Mouse (Mus musculus) CH12.LX (cell line): ENCODE results near the gene Neurl4.

Source experiments
- MAX ChIP-seq: IDR thresholded peaks from 2 replicates; pipeline ENCODE4 v1.6.1; 2011; ENCODE audit warnings: low read length, improper control_type of control experiment
- POLR2A ChIP-seq: IDR thresholded peaks from 2 replicates; pipeline ENCODE4 v1.6.1; 2011; ENCODE audit warnings: low read depth, mild to moderate bottlenecking, improper control_type of control experiment, low read length
- RAD21 ChIP-seq: IDR thresholded peaks from 2 replicates; pipeline ENCODE4 v1.6.1; 2011; ENCODE audit warnings: low read depth, mild to moderate bottlenecking, low read length, improper control_type of control experiment, moderate library complexity

DNA sequence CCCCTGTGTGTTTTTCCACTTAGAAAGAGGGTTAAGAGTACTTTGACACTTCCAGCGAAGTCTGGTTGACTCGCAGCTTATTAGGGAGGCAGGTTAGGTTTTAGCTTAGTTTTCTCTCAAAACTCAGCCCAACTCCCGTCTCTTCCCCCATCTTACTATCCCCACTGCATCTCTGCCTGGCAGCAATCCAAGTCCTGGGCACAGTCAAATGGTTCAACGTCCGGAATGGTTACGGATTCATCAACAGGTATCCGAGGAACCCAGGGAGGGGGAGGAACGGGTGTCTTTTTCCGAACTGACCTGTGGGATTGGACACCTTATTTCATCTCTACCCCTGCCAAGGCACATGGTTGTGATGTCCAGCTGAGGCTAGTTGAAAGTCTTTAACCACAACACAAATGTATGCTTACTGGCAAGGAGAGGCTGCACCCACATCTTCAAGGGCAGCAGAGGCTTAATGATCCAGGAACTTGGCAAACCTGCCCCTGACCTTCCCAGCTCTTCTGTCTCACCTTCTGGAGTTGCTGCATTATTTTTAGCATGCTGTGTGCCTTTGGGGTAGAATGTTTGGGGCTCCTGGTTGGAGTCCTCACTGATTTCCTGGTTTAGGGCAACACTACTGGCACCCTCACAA, 36.0 kb downstream of the Neurl4 start:
- TF ChIP-seq RAD21: no peak
- TF ChIP-seq MAX: no peak
- no peak for TF ChIP-seq POLR2A
